Mouse (Mus musculus) myocyte (in vitro differentiated cells): ENCODE measurements at regions not wholly inside any gene's neighbourhood (a gene's known extent, or its start where the extent isn't known, plus 50 kb on each side); places are given as distances from the start of the nearest gene placed in this dataset.

ENCODE experiments used
- E2F4 ChIP-seq: IDR thresholded peaks from one replicate; pipeline ENCODE4 v1.6.1; 2011; ENCODE audit warnings: mild to moderate bottlenecking, control low read depth, moderate library complexity; ENCODE audit not compliant: insufficient read depth
- MAX ChIP-seq: IDR thresholded peaks from one replicate; pipeline ENCODE4 v1.6.1; 2011; ENCODE audit warnings: low read depth, mild to moderate bottlenecking, control low read depth
- MYOG ChIP-seq, 3 experiments: IDR thresholded peaks; one replicate each; pipeline ENCODE4 v1.6.1; 2011; ENCODE audit warnings: control low read depth in 2 of 3, low read depth in 2 of 3, mild to moderate bottlenecking in 2 of 3; ENCODE audit not compliant: insufficient read length in 2 of 3, control insufficient read depth in 1 of 3, insufficient read depth in 1 of 3
- POLR2A ChIP-seq: IDR thresholded peaks from one replicate; pipeline ENCODE4 v1.6.1; 2011; ENCODE audit warnings: low read depth, mild to moderate bottlenecking, control low read depth, moderate library complexity; ENCODE audit not compliant: insufficient read length
- POLR2AphosphoS2 ChIP-seq: IDR thresholded peaks from one replicate; pipeline ENCODE4 v1.6.1; 2011; ENCODE audit warnings: low read depth, control low read depth; ENCODE audit not compliant: insufficient read length
- TCF12 ChIP-seq: IDR thresholded peaks from one replicate; pipeline ENCODE4 v1.6.1; 2011; ENCODE audit warnings: mild to moderate bottlenecking, control low read depth; ENCODE audit not compliant: poor library complexity, insufficient read depth, severe bottlenecking
- TCF3 ChIP-seq: IDR thresholded peaks from one replicate; pipeline ENCODE4 v1.6.1; 2011; ENCODE audit warnings: low read depth, control low read depth; ENCODE audit not compliant: insufficient read length
- USF1 ChIP-seq: IDR thresholded peaks from one replicate; pipeline ENCODE4 v1.6.1; 2011; ENCODE audit warnings: low read depth, mild to moderate bottlenecking, control low read depth, moderate library complexity

GRCm38 (mm10) chr15:92965556-92965955 is 309.4 kb downstream of the Gxylt1 start:
- TF ChIP-seq USF1 = no peak
- no peak for TF ChIP-seq POLR2A
- TF ChIP-seq E2F4 = no peak
- TF ChIP-seq TCF12 = no peak
- TF ChIP-seq MAX = no peak
- TF ChIP-seq POLR2AphosphoS2 = no peak
- TF ChIP-seq TCF3 = no peak
- TF ChIP-seq MYOG (IDR thresholded peaks at IDR 0.05; ENCODE audit: control insufficient read depth in 1 of 3, insufficient read depth in 1 of 3, insufficient read length in 2 of 3, low read depth in 2 of 3) = no peak
